Mouse (Mus musculus): Measurements from ENCODE around the gene Sp8. TPM values are rescaled to one million over a fixed set of nuclear protein-coding genes. Genes with fewer than 3 reads are reported as not detected.

Gene Sp8
- polyA plus RNA-seq, 1 experiment, result not detected

DNA sequence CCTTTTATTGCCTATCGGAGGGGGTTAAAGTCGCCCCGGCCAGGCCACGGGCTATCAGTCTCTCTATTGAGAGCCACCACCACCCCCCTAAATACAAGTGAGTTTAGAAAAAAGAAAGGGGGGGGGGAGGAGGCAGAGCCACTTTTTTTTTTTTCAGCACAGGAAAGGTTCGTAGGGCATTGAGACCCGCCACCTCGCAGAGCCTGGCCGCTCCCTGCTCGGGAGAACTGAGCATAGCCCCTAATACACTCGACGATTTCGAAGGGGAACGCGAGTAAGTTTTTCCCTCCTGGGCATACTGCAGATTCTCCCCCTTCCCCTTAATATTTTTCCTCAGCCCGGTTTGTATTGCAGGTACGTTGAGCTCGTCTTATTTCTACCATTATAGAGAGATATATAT, 1.3 kb downstream of the Sp8 start:
- H3K27ac ChIP-seq (ENCODE audit: insufficient read depth, low read length), result no peak overlapping the region
- H3K4me3 ChIP-seq (ENCODE audit: insufficient read depth, low read length), result peak overlapping the region; percentile 41
- no peaks in the 10 kb centered on the region for H3K4me1 ChIP-seq (ENCODE audit: control insufficient read depth, insufficient read depth, low read length)
- TF ChIP-seq CTCF (IDR thresholded peaks at IDR 0.05; ENCODE audit: borderline replicate concordance, insufficient read depth, low read length) (no peak), POLR2A (IDR thresholded peaks at IDR 0.05; ENCODE audit: low read depth, low read length) (no peak)

DNA sequence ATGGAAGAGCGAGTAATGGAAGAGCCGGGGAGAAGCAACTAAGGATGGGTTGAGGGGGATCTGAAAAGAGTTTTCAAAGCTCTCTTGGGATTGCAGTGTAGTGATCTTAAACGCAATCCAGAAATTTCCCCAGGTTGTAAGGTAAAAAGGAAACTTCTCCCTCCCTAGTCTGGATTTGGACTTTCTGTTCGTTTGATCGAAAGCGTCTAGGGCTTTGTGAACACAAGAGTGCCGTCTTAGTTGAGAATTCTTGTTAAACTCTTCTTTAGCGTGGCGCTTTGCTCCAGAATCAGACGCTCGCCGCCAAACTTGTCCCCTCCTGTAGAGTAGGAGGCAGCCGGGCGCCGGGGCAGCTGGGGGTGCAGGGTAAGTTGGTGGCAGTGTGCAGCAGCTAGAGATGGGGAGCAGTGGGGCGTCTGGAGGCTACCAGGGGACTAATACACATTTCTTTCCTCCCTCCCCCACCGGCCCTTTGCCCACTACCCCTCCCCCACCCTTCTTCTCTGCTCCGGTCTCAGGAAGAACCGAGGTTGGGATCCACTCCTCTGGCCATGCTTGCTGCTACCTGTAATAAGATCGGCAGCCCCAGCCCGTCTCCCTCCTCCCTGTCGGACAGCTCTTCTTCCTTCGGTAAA, 1.8 kb downstream of the Sp8 start:
- no peak overlapping the region for H3K27ac ChIP-seq (ENCODE audit: insufficient read depth, low read length)
- no peaks in the 10 kb centered on the region for H3K4me1 ChIP-seq (ENCODE audit: control insufficient read depth, insufficient read depth, low read length)
- TF ChIP-seq CTCF (IDR thresholded peaks at IDR 0.05; ENCODE audit: borderline replicate concordance, insufficient read depth, low read length) (no peak), POLR2A (IDR thresholded peaks at IDR 0.05; ENCODE audit: low read depth, low read length) (no peak)
- no peak overlapping the region for H3K4me3 ChIP-seq (ENCODE audit: insufficient read depth, low read length)

DNA sequence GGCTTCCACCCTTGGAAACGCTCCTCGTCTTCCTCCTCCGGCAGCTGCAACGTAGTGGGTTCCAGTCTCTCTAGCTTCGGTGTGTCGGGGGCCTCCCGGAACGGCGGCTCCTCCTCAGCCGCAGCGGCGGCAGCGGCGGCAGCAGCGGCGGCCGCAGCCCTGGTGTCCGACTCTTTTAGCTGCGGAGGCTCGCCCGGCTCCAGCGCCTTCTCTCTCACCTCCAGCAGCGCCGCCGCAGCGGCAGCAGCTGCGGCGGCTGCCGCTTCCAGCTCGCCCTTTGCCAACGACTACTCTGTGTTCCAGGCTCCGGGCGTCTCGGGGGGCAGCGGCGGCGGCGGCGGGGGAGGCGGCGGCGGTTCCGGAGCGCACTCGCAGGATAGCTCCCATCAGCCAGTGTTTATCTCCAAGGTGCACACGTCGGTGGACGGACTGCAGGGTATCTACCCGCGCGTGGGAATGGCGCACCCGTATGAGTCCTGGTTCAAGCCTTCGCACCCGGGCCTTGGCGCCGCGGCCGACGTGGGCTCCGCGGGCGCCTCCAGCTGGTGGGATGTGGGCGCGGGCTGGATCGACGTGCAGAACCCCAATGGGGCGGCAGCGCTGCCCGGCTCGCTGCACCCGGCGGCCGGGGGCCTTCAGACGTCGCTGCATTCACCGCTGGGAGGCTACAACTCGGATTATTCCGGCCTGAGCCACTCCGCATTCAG, 2.5 kb downstream of the Sp8 start:
- Histone ChIP-seq H3K4me3 (ENCODE audit: insufficient read depth, low read length) (no peak overlapping the region), H3K4me1 (ENCODE audit: control insufficient read depth, insufficient read depth, low read length) (no peaks in the 10 kb centered on the region), H3K27ac (ENCODE audit: insufficient read depth, low read length) (no peak overlapping the region)
- TF ChIP-seq CTCF (IDR thresholded peaks at IDR 0.05; ENCODE audit: borderline replicate concordance, insufficient read depth, low read length), result no peak
- TF ChIP-seq POLR2A (IDR thresholded peaks at IDR 0.05; ENCODE audit: low read depth, low read length), result no peak

DNA sequence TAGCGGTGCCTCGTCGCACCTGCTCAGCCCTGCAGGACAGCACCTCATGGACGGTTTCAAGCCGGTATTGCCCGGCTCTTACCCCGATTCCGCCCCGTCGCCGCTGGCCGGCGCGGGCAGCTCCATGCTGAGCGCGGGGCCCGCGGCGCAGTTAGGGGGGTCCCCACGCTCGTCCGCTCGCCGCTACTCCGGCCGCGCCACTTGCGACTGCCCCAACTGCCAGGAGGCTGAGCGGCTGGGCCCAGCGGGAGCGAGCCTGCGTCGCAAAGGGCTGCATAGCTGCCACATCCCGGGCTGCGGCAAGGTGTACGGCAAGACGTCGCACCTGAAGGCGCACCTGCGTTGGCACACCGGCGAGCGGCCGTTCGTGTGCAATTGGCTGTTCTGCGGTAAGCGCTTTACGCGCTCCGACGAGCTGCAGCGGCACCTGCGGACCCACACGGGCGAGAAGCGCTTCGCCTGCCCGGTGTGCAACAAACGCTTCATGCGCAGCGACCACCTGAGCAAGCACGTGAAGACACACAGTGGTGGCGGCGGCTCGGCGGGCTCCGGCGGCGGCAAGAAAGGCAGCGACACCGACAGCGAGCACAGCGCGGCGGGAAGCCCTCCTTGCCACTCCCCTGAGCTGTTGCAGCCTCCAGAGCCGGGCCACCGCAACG, 3.2 kb downstream of the Sp8 start:
- TF ChIP-seq POLR2A (IDR thresholded peaks at IDR 0.05; ENCODE audit: low read depth, low read length), result no peak
- Histone ChIP-seq H3K27ac (ENCODE audit: insufficient read depth, low read length) (no peak overlapping the region), H3K4me1 (ENCODE audit: control insufficient read depth, insufficient read depth, low read length) (no peaks in the 10 kb centered on the region), H3K4me3 (ENCODE audit: insufficient read depth, low read length) (no peak overlapping the region)

DNA sequence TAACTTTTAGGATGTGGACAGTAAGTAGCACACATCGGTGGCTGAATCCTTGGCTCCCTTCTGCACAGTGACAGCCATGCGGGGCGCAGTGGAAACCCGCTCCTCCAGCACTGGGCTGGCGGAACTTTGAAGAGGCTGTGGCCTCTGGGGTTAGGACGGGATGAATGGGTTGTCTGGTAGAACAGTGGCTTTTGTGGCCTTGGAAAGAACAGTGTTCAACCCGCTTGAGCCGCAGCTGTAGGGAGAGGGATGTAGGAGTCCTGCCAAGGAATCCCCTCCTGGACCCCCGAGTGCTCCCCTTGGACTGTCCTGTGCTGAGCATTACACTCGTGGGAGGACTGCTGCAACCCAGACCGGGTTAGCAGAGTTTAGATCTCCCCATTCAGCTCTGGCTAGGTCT, 3.9 kb downstream of the Sp8 start:
- no peak overlapping the region for H3K27ac ChIP-seq (ENCODE audit: insufficient read depth, low read length)
- no peaks in the 10 kb centered on the region for H3K4me1 ChIP-seq (ENCODE audit: control insufficient read depth, insufficient read depth, low read length)
- TF ChIP-seq CTCF (IDR thresholded peaks at IDR 0.05; ENCODE audit: borderline replicate concordance, insufficient read depth, low read length), result no peak
- TF ChIP-seq POLR2A (IDR thresholded peaks at IDR 0.05; ENCODE audit: low read depth, low read length), result no peak
- H3K4me3 ChIP-seq (ENCODE audit: insufficient read depth, low read length), result no peak overlapping the region

DNA sequence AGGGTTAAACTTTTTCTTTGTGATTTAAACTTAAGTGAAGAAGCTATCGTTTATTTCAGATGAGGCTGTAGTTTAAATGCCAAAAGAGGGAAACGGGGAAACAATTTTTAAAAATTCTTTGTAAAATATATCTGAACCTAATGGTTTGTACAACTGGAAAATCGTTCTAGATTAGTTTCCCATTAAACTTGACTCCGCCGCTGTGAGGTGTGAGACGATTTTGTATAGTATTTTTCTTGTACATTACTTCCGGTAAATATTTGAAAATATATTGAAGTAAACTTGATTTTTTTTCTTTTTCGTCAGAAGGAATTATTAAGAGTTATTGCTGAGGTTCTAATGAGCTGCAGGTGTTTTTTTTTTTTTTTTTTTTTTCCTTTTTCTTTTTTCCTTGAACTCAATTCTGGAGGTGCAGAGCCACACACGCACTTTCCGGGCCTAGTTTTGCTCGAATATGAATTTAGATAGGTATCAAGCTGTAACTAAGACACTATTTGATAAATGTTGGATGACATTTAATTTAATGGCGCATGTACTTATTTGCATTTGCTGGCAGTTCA, 4.8 kb downstream of the Sp8 start:
- H3K27ac ChIP-seq (ENCODE audit: insufficient read depth, low read length), result no peak overlapping the region
- no peak for TF ChIP-seq POLR2A (IDR thresholded peaks at IDR 0.05; ENCODE audit: low read depth, low read length)
- TF ChIP-seq CTCF (IDR thresholded peaks at IDR 0.05; ENCODE audit: borderline replicate concordance, insufficient read depth, low read length), result no peak
- H3K4me1 ChIP-seq (ENCODE audit: control insufficient read depth, insufficient read depth, low read length), result no peaks in the 10 kb centered on the region

DNA sequence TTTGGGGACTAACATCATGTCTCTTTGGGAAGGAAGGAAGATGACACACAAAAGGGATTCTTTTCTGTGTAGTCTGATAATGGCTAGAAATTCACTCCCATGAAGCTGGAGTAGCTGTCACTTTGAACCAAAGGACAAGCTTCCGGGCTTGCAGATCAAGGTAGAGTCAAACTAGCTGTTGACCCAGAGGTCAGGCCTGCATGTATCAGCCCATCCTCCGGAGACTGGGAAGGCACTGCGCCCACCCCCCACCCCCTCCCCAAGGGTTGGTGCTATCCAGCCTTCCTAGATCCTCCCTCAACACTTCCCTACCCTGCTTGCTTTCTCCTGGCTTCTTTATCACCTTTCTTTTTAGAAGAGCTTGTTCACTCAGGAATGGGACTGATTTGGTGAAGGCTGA, 7.2 kb downstream of the Sp8 start:
- Histone ChIP-seq H3K4me3 (ENCODE audit: insufficient read depth, low read length) (no peak overlapping the region), H3K27ac (ENCODE audit: insufficient read depth, low read length) (no peak overlapping the region), H3K4me1 (ENCODE audit: control insufficient read depth, insufficient read depth, low read length) (no peaks in the 10 kb centered on the region)
- TF ChIP-seq POLR2A (IDR thresholded peaks at IDR 0.05; ENCODE audit: low read depth, low read length) (no peak), CTCF (IDR thresholded peaks at IDR 0.05; ENCODE audit: borderline replicate concordance, insufficient read depth, low read length) (no peak)

More for the DNA sequence above, 4.8 kb downstream of the Sp8 start:
- H3K4me3 ChIP-seq (ENCODE audit: insufficient read depth, low read length), result no peak overlapping the region

DNA sequence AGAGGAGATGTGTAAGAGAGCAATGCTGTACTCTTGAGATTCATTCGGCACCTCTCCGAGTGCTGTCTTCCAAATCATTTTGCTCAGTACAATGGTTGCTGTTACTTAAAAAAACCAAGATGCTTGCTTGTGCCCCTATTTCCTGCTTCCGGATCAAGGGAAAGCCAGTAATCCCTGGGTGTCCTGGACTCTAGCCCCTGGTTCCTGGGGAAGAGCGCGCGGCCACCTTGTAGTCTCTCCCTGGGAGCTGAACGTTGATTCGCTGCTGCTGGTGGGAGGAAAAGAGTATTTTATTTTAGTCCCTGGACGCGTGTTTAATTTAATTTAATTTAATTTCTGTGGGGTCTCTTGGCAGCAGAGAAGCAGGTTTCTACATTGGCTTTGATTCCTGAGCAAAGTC, 8.3 kb downstream of the Sp8 start:
- H3K4me3 ChIP-seq (ENCODE audit: insufficient read depth, low read length), result peak overlapping the region; percentile 38
- no peak for TF ChIP-seq CTCF (IDR thresholded peaks at IDR 0.05; ENCODE audit: borderline replicate concordance, insufficient read depth, low read length)
- TF ChIP-seq POLR2A (IDR thresholded peaks at IDR 0.05; ENCODE audit: low read depth, low read length), result no peak
- no peaks in the 10 kb centered on the region for H3K4me1 ChIP-seq (ENCODE audit: control insufficient read depth, insufficient read depth, low read length)
- H3K27ac ChIP-seq (ENCODE audit: insufficient read depth, low read length), result no peak overlapping the region

DNA sequence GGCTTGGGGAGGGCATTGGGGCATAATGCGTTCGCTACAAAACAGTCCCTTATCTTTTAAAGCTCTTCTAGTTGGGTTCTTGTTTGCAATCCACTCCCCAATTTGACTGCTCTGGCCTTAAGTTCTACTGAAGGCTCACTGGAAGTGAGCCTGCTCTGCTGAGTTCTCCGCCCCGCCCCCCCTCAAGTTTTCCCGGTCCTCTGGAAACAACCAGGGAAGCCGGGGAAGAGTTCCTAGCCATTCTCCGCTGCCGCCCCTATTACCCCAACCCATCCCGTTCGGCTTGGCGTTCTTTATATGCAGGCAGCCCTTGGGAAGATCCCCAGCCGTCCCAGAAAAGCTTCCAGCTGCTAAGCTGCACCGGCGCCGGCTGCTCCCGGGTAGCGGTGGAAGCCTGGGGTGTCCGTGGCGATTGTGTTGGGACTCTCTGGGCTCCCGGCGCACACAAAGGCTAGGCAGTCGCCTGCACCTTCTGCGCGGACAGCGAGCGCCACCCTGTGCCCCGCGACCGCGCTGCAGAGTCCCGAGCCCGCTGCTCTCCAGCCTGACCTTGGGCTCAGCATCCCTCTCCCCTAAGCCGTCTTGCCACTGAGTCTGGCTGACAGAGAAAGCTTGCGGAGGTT, 8.8 kb downstream of the Sp8 start:
- no peak overlapping the region for H3K27ac ChIP-seq (ENCODE audit: insufficient read depth, low read length)
- H3K4me3 ChIP-seq (ENCODE audit: insufficient read depth, low read length), result peak overlapping the region; percentile 38
- TF ChIP-seq POLR2A (IDR thresholded peaks at IDR 0.05; ENCODE audit: low read depth, low read length) (no peak), CTCF (IDR thresholded peaks at IDR 0.05; ENCODE audit: borderline replicate concordance, insufficient read depth, low read length) (peak; percentile 91)
- H3K4me1 ChIP-seq (ENCODE audit: control insufficient read depth, insufficient read depth, low read length), result no peaks in the 10 kb centered on the region
